Mouse (Mus musculus): ENCODE measurements at regions not wholly inside any gene's neighbourhood (a gene's known extent, or its start where the extent isn't known, plus 50 kb on each side); places are given as distances from the start of the nearest gene placed in this dataset.

DNA sequence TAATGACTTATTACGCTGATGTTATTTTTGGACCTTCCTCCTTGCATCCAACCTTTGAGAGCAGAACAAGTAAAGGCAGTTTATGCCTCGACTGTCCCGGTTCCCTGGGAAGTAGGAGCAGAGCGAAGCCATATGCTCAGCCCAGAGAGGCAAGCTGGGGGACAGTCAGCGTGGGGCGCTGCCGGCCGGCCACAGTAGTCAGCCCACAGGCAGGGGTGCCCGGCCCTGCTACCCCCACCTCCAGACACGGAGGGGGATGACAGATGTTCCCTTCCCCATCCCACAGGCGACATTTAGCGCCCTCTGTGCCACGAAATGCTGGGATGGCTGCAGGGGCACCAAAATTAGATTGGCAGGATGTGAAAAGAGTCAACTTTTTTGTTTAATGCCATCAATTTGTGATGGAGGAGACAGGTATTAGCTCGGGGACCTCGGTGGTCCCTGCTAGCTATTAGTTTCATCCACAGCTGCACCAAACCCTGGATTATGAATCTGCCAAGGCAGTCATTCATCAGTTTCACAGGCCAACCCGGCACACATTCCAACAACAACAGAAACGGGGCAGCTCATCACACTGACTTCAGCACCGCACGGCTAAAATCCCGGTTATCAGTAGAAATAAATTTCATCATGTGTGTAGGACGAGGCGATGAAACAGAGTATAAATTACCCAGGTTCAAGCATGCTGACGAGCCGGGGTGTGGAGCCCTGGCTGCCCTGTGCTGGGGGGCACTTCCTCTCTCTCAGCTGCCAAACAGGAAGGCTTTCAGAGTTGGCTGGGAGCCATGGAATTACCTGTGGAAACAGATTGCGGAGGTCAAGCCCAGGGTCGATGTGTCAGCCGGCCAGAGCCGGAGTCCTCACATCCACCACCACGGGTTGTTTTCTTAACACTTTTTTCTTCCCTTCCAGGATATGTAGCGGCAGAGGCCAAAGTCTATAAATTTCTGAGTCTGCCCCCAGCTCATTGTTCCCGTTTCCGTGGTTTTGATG, 392.3 kb upstream of the Mgmt start:
- Histone ChIP-seq H3K9ac (no peak overlapping the region), H3K4me2 (replicated peaks) (peak overlapping the region; percentile 16; the same call in 1 of the 2 replicates), H3K4me1 (replicated peaks; ENCODE audit: control insufficient read depth, insufficient read depth, low read length) (peaks cover 45% of the 10 kb centered on the region), H3K27ac (peak overlapping the region; percentile 76), H3K27me3 (ENCODE audit: control insufficient read depth, insufficient read depth, low read length) (no peaks in the 10 kb centered on the region), H3K36me3 (replicated peaks; ENCODE audit: control insufficient read depth, insufficient read depth) (no peaks in the 10 kb centered on the region), H3K9me3 (ENCODE audit: control insufficient read depth, low read length) (no peaks in the 10 kb centered on the region), H3K4me3 (replicated peaks; ENCODE audit: low read length) (no peak overlapping the region)
- WGBS, result 40% methylated on average over 32 of the region's 32 CpGs
- no peak for DNase-seq (ENCODE audit: low spot score)
- ATAC-seq (ENCODE audit: low FRiP score), result 0 out of 2 replicates have a peak, but pooled peaks have one; percentile 48

- ATAC-seq (ENCODE audit: low FRiP score) (no peak), DNase-seq (ENCODE audit: low spot score) (no peak)
- Histone ChIP-seq H3K27ac (no peak overlapping the region), H3K4me1 (replicated peaks; ENCODE audit: control insufficient read depth, insufficient read depth, low read length) (no peaks in the 10 kb centered on the region), H3K4me2 (replicated peaks) (no peak overlapping the region), H3K9ac (no peak overlapping the region), H3K27me3 (ENCODE audit: control insufficient read depth, insufficient read depth, low read length) (no peaks in the 10 kb centered on the region), H3K36me3 (replicated peaks; ENCODE audit: control insufficient read depth, insufficient read depth) (no peaks in the 10 kb centered on the region), H3K9me3 (ENCODE audit: control insufficient read depth, low read length) (no peaks in the 10 kb centered on the region), H3K4me3 (replicated peaks; ENCODE audit: low read length) (no peak overlapping the region)
- WGBS, result 86% methylated on average over 6 of the region's 6 CpGs
Measured at GRCm38 (mm10) chr7:136511389-136511788, 383.0 kb upstream of the Mgmt start.

- H3K4me3 ChIP-seq (replicated peaks; ENCODE audit: low read length), result no peak overlapping the region
- no peaks in the 10 kb centered on the region for H3K36me3 ChIP-seq (replicated peaks; ENCODE audit: control insufficient read depth, insufficient read depth)
- H3K9ac ChIP-seq, result no peak overlapping the region
- ATAC-seq (ENCODE audit: low FRiP score), result no peak
- no peak for DNase-seq (ENCODE audit: low spot score)
- H3K4me2 ChIP-seq (replicated peaks), result no peak overlapping the region
- WGBS, result 80% methylated on average over 1 of the region's 1 CpGs
- no peaks in the 10 kb centered on the region for H3K9me3 ChIP-seq (ENCODE audit: control insufficient read depth, low read length)
- H3K27ac ChIP-seq, result no peak overlapping the region
- H3K4me1 ChIP-seq (replicated peaks; ENCODE audit: control insufficient read depth, insufficient read depth, low read length), result no peaks in the 10 kb centered on the region
- H3K27me3 ChIP-seq (ENCODE audit: control insufficient read depth, insufficient read depth, low read length), result no peaks in the 10 kb centered on the region
Measured at GRCm38 (mm10) chr7:136515376-136515775, 379.0 kb upstream of the Mgmt start.

DNA sequence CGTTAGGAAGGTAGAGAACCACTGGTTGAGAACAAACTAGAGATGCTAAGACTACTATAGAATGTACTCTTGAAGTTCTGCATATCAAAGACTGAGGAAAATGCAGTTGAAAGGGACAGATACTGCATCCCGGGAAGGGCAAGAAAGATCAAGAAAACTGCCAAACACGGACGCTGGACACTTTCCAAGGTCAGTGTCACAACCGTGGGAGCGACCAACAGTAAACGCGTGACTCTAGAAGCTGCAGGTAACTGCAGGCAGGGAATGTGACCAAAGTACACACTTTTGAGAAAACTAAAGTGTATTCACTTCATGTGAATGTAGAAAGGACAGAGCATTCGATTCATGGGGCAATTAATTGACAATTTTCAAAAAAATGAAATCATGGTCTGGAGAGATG, 368.6 kb upstream of the Mgmt start:
- no peak overlapping the region for H3K27ac ChIP-seq
- ATAC-seq (ENCODE audit: low FRiP score) (no peak), DNase-seq (ENCODE audit: low spot score) (no peak)
- no peaks in the 10 kb centered on the region for H3K9me3 ChIP-seq (ENCODE audit: control insufficient read depth, low read length)
- H3K4me1 ChIP-seq (replicated peaks; ENCODE audit: control insufficient read depth, insufficient read depth, low read length), result no peaks in the 10 kb centered on the region
- 90% methylated on average over 9 of the region's 9 CpGs for WGBS
- H3K9ac ChIP-seq, result no peak overlapping the region
- no peak overlapping the region for H3K4me2 ChIP-seq (replicated peaks)
- no peaks in the 10 kb centered on the region for H3K27me3 ChIP-seq (ENCODE audit: control insufficient read depth, insufficient read depth, low read length)
- no peaks in the 10 kb centered on the region for H3K36me3 ChIP-seq (replicated peaks; ENCODE audit: control insufficient read depth, insufficient read depth)
- H3K4me3 ChIP-seq (replicated peaks; ENCODE audit: low read length), result no peak overlapping the region

DNA sequence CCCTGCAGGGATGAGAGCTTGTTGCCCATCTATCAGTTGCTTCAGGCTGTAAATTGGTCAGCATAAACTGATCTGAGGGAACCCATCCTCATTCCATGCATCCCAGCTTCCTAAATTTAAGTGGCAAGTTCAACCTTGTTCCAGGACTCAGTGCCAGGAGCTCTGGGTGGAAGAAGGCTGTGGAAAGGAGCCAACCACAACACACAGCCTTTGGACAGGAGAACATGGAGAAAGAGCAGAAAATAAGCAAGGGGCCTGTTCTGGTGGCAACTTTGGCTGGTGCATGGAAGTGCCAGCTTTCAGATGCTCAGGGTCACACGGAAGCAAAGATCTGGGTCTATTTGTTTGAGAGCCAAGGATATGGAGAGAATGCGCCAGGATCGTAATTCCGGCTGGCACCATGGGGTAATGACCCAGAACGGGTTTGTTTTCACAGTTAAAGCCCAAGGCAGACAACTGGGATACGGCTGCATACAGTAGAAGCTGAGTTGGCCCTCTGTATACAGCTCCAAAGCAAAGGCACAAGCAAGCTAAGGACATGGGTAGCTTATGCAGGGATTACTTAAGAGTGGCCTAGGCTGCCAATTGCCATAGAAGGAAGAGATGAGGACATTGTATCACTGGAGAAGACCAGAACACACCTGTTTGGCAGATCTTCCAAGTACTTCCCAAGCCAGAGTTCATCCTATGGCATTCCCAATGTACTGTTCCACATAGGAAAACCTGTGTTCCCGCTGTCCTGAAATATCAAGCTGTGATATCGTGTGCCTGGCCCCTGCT, 364.2 kb upstream of the Mgmt start:
- no peak overlapping the region for H3K27ac ChIP-seq
- H3K27me3 ChIP-seq (ENCODE audit: control insufficient read depth, insufficient read depth, low read length), result no peaks in the 10 kb centered on the region
- H3K4me2 ChIP-seq (replicated peaks), result no peak overlapping the region
- ATAC-seq (ENCODE audit: low FRiP score) (no peak), DNase-seq (ENCODE audit: low spot score) (no peak)
- H3K36me3 ChIP-seq (replicated peaks; ENCODE audit: control insufficient read depth, insufficient read depth), result no peaks in the 10 kb centered on the region
- 79% methylated on average over 8 of the region's 8 CpGs for WGBS
- no peaks in the 10 kb centered on the region for H3K4me1 ChIP-seq (replicated peaks; ENCODE audit: control insufficient read depth, insufficient read depth, low read length)
- no peak overlapping the region for H3K4me3 ChIP-seq (replicated peaks; ENCODE audit: low read length)
- H3K9ac ChIP-seq, result no peak overlapping the region
- H3K9me3 ChIP-seq (ENCODE audit: control insufficient read depth, low read length), result 0 out of 2 replicates have a peak, but pooled peaks cover 3% of the 10 kb centered on the region

DNA sequence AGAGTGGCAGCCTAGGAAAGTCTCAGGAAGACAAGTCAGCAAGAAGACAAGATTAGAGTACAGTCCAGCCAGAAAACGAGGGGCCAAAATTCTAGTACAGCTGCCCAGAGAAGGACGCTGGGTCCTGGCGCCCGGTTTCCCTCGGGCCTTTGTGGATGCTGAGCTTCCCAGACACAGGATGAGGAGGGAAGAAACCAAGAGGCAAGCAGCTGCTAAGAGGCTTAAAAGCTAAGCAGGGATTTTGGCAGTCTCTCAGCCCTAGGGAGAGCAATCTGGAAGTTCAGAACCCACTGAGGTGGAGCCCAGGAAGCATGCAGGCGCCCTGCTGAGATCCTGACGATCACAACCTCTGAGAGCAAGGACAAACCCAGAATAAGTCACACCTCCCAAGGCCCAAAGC, 363.1 kb upstream of the Mgmt start:
- no peak overlapping the region for H3K4me3 ChIP-seq (replicated peaks; ENCODE audit: low read length)
- ATAC-seq (ENCODE audit: low FRiP score) (no peak), DNase-seq (ENCODE audit: low spot score) (no peak)
- H3K27ac ChIP-seq, result no peak overlapping the region
- 76% methylated on average over 7 of the region's 7 CpGs for whole genome bisulfite sequencing
- H3K36me3 ChIP-seq (replicated peaks; ENCODE audit: control insufficient read depth, insufficient read depth), result no peaks in the 10 kb centered on the region
- H3K4me1 ChIP-seq (replicated peaks; ENCODE audit: control insufficient read depth, insufficient read depth, low read length), result no peaks in the 10 kb centered on the region
- H3K9me3 ChIP-seq (ENCODE audit: control insufficient read depth, low read length), result 0 out of 2 replicates have a peak, but pooled peaks cover 3% of the 10 kb centered on the region
- no peak overlapping the region for H3K9ac ChIP-seq
- H3K4me2 ChIP-seq (replicated peaks), result no peak overlapping the region
- no peaks in the 10 kb centered on the region for H3K27me3 ChIP-seq (ENCODE audit: control insufficient read depth, insufficient read depth, low read length)

DNA sequence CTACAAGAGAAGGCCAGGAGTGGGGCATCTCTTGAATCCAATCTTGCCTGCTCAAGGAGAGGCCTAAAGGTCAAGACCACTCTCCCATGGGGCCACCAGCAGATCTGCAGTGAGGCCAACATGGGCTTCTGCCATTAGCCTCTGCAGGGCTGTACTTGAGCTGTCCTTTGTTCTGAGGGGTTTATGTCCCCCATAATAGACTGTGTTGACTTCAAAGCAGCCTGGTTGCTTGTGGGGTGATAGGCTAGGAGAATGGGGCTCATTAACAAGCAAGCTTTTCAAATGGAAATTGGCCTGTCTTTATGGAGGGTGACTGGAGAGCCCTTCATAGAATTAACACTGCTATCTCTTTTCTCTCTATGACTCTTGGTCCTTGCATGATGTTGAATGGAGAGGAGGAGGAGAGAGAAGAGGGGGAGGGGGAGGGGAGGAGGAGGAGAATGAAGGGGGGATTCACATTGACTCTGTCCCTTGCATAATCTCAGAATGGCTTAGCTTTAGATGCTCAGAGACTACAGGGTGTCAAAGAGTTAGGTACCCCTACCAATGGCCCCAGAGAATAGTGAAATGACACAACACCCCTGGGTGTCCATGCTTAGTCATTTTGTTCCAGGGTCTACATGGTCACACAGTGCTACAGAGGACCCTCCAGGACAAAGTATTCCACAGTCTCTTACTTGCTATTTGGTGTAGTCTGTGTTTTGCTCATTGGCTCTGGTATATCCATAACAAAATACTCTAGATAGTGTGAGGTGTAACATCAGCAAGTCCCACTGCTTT, 352.3 kb upstream of the Mgmt start:
- H3K4me1 ChIP-seq (replicated peaks; ENCODE audit: control insufficient read depth, insufficient read depth, low read length), result peaks cover 6% of the 10 kb centered on the region; the same call in 1 of the 2 replicates
- H3K27me3 ChIP-seq (ENCODE audit: control insufficient read depth, insufficient read depth, low read length), result no peaks in the 10 kb centered on the region
- no peak for ATAC-seq (ENCODE audit: low FRiP score)
- no peak overlapping the region for H3K27ac ChIP-seq
- no peak overlapping the region for H3K4me3 ChIP-seq (replicated peaks; ENCODE audit: low read length)
- H3K9me3 ChIP-seq (ENCODE audit: control insufficient read depth, low read length), result no peaks in the 10 kb centered on the region
- no peaks in the 10 kb centered on the region for H3K36me3 ChIP-seq (replicated peaks; ENCODE audit: control insufficient read depth, insufficient read depth)
- H3K9ac ChIP-seq, result no peak overlapping the region
- no peak for DNase-seq (ENCODE audit: low spot score)
- no peak overlapping the region for H3K4me2 ChIP-seq (replicated peaks)

- Histone ChIP-seq H3K27ac (no peak overlapping the region; the same call in 1 of the 2 replicates), H3K4me2 (replicated peaks) (no peak overlapping the region), H3K9ac (no peak overlapping the region), H3K36me3 (replicated peaks; ENCODE audit: control insufficient read depth, insufficient read depth) (no peaks in the 10 kb centered on the region), H3K27me3 (ENCODE audit: control insufficient read depth, insufficient read depth, low read length) (no peaks in the 10 kb centered on the region), H3K9me3 (ENCODE audit: control insufficient read depth, low read length) (no peaks in the 10 kb centered on the region), H3K4me1 (replicated peaks; ENCODE audit: control insufficient read depth, insufficient read depth, low read length) (peaks cover 6% of the 10 kb centered on the region; the same call in 1 of the 2 replicates), H3K4me3 (replicated peaks; ENCODE audit: low read length) (no peak overlapping the region)
- WGBS, result 76% methylated on average over 7 of the region's 7 CpGs
- ATAC-seq (ENCODE audit: low FRiP score) (no peak), DNase-seq (ENCODE audit: low spot score) (no peak)
Measured at GRCm38 (mm10) chr7:136542896-136543295, 351.5 kb upstream of the Mgmt start.

DNA sequence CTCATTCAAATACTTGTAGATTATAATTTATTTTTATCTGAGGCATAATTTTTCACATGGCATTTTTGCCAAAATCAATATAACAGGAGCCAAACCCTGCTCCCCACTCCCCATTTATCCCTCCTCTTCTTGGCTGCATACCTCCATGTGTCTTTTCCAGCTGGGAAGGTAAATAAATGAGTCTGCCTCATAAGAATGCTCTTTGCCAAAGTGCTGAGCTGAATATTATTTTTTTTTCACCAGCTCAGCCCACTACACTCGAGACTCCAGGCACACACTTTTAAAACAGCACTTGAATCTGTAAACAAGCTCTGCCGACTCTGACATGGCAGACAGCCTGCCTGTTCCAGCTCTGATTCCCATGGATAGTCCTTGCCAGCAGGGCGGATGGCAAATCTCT, 346.6 kb upstream of the Mgmt start:
- Histone ChIP-seq H3K9ac (no peak overlapping the region), H3K9me3 (ENCODE audit: control insufficient read depth, low read length) (no peaks in the 10 kb centered on the region), H3K4me3 (replicated peaks; ENCODE audit: low read length) (no peak overlapping the region), H3K4me1 (replicated peaks; ENCODE audit: control insufficient read depth, insufficient read depth, low read length) (peaks cover 6% of the 10 kb centered on the region; the same call in 1 of the 2 replicates), H3K27me3 (ENCODE audit: control insufficient read depth, insufficient read depth, low read length) (no peaks in the 10 kb centered on the region), H3K4me2 (replicated peaks) (no peak overlapping the region), H3K27ac (no peak overlapping the region), H3K36me3 (replicated peaks; ENCODE audit: control insufficient read depth, insufficient read depth) (no peaks in the 10 kb centered on the region)
- WGBS, result 72% methylated on average over 3 of the region's 3 CpGs
- no peak for DNase-seq (ENCODE audit: low spot score)
- no peak for ATAC-seq (ENCODE audit: low FRiP score)
